Mouse (Mus musculus) bone marrow macrophage, adult 2 months (primary cell): ENCODE measurements at regions not wholly inside any gene's neighbourhood (a gene's known extent, or its start where the extent isn't known, plus 50 kb on each side); places are given as distances from the start of the nearest gene placed in this dataset.

Experiments
- H3K27ac ChIP-seq: 2 replicates; pipeline ENCODE4 v1.5.1; 2012; ENCODE audit warnings: low read depth, low read length; ENCODE audit not compliant: insufficient read depth
- H3K4me1 ChIP-seq: 2 replicates; pipeline ENCODE4 v1.6.1; 2012; ENCODE audit warnings: low read length; ENCODE audit not compliant: control insufficient read depth, insufficient read depth
- H3K4me3 ChIP-seq: 2 replicates; pipeline ENCODE4 v1.5.1; 2012; ENCODE audit warnings: mild to moderate bottlenecking, low read length, moderate library complexity; ENCODE audit not compliant: insufficient read depth
- CTCF ChIP-seq: IDR thresholded peaks from 2 replicates; pipeline ENCODE4 v1.5.1; 2012; ENCODE audit warnings: low read depth, mild to moderate bottlenecking, low read length, moderate library complexity
- POLR2A ChIP-seq: IDR thresholded peaks from 2 replicates; pipeline ENCODE4 v1.6.1; 2012; ENCODE audit warnings: mild to moderate bottlenecking, low read depth, low read length, borderline replicate concordance

GRCm38 (mm10) chr10:42096924-42097323 lies 78.7 kb upstream of the Armc2 start:
- Histone ChIP-seq H3K27ac (no peak overlapping the region), H3K4me1 (peaks cover 10% of the 10 kb centered on the region), H3K4me3 (no peak overlapping the region)
- TF ChIP-seq CTCF (no peak), POLR2A (no peak)

- Histone ChIP-seq H3K27ac (no peak overlapping the region), H3K4me1 (peaks cover 10% of the 10 kb centered on the region), H3K4me3 (no peak overlapping the region)
- TF ChIP-seq CTCF = no peak
- TF ChIP-seq POLR2A = no peak
These were observed 77.7 kb upstream of the Armc2 start for GRCm38 (mm10) chr10:42095986-42096385.

GRCm38 (mm10) chr10:42094274-42095000 lies 76.2 kb upstream of the Armc2 start:
- Histone ChIP-seq H3K4me3 (no peak overlapping the region), H3K27ac (no peak overlapping the region), H3K4me1 (peaks cover 16% of the 10 kb centered on the region)
- TF ChIP-seq CTCF (no peak), POLR2A (no peak)

GRCm38 (mm10) chr10:42093176-42093759 lies 75.0 kb upstream of the Armc2 start:
- Histone ChIP-seq H3K4me3 (no peak overlapping the region), H3K4me1 (peaks cover 25% of the 10 kb centered on the region), H3K27ac (no peak overlapping the region)
- TF ChIP-seq POLR2A (no peak), CTCF (peak; percentile 19; the same call in 1 of the 2 replicates)

GRCm38 (mm10) chr10:42092500-42092899 lies 74.3 kb upstream of the Armc2 start:
- no peak for TF ChIP-seq CTCF
- no peak for TF ChIP-seq POLR2A
- Histone ChIP-seq H3K4me1 (peaks cover 25% of the 10 kb centered on the region), H3K27ac (no peak overlapping the region), H3K4me3 (no peak overlapping the region)

- TF ChIP-seq CTCF (no peak), POLR2A (no peak)
- Histone ChIP-seq H3K4me1 (peaks cover 25% of the 10 kb centered on the region), H3K27ac (no peak overlapping the region), H3K4me3 (no peak overlapping the region)
These were observed 73.4 kb upstream of the Armc2 start for GRCm38 (mm10) chr10:42091546-42092168.

GRCm38 (mm10) chr10:42090806-42091205 lies 72.6 kb upstream of the Armc2 start:
- Histone ChIP-seq H3K4me3 (no peak overlapping the region), H3K27ac (no peak overlapping the region), H3K4me1 (peaks cover 25% of the 10 kb centered on the region)
- TF ChIP-seq CTCF (no peak), POLR2A (no peak)

GRCm38 (mm10) chr10:42090147-42090546 lies 71.9 kb upstream of the Armc2 start:
- no peak overlapping the region for H3K27ac ChIP-seq

GRCm38 (mm10) chr10:42089686-42090085 lies 71.4 kb upstream of the Armc2 start:
- H3K4me1 ChIP-seq = peaks cover 25% of the 10 kb centered on the region

More at GRCm38 (mm10) chr10:42090147-42090546, 71.9 kb upstream of the Armc2 start:
- TF ChIP-seq POLR2A (no peak), CTCF (no peak)
- H3K4me1 ChIP-seq = peaks cover 25% of the 10 kb centered on the region
- H3K4me3 ChIP-seq = no peak overlapping the region

GRCm38 (mm10) chr10:42089235-42089625 lies 71.0 kb upstream of the Armc2 start:
- no peak overlapping the region for H3K4me3 ChIP-seq
- TF ChIP-seq POLR2A (no peak), CTCF (no peak)
- H3K4me1 ChIP-seq = peaks cover 25% of the 10 kb centered on the region
- peak overlapping the region; percentile 77 for H3K27ac ChIP-seq

More at GRCm38 (mm10) chr10:42089686-42090085, 71.4 kb upstream of the Armc2 start:
- TF ChIP-seq CTCF = no peak
- no peak for TF ChIP-seq POLR2A
- Histone ChIP-seq H3K27ac (peak overlapping the region; percentile 42), H3K4me3 (no peak overlapping the region)
